Mouse (Mus musculus) olfactory bulb, adult 2 months (tissue): Measurements from ENCODE around the gene Aspa.

Source experiments
- CTCF ChIP-seq: fragments of 200-500 bp; IDR thresholded peaks from 2 replicates; pipeline ENCODE4 v1.5.1; 2012; ENCODE audit warnings: low read depth, mild to moderate bottlenecking, low read length, moderate library complexity; ENCODE audit not compliant: insufficient read depth
- POLR2A ChIP-seq: fragments of 200-500 bp; IDR thresholded peaks from 2 replicates; pipeline ENCODE4 v1.6.1; 2012; ENCODE audit warnings: mild to moderate bottlenecking, low read depth, low read length, moderate library complexity; ENCODE audit not compliant: insufficient read depth

DNA sequence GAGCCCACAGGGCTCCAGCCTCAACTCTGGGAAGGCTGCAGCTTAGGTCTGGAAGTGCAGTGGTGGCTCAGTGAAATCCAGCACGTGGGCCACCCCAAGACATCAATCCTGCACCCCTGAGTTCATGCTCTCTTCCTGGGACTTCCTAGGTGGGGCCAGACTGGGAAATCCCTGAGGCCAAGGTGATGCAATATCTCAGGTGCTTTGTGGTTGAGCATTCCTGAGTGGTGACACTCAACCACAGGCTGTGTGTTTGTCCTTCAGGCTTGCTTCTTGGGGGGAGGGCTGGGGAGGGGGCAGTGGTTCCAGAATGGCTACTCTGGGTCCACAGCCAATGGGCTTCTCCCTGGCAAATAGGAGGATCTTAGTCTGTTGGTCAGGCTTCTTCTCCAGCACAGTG lies 45.5 kb downstream of the Aspa start:
- TF ChIP-seq CTCF (no peak), POLR2A (no peak)
